Mouse (Mus musculus): Measurements from ENCODE around the gene Nol6. TPM values are rescaled to one million over a fixed set of nuclear protein-coding genes. Genes with fewer than 3 reads are reported as not detected.
A peak's percentile ranks its signal among the peaks of the same experiment; 100 is the strongest.

Gene Nol6
- 34.8 and 36.1 TPM in 2 replicates for polyA plus RNA-seq (2014; fragmentation: Nextera tagmentation; extraction: Ambion mirVana)

GRCm38 (mm10) chr4:41124180-41124951 is at the start of gene Nol6:
Gene Nol6, minus strand, starts transcription at chr4:41124455.
- H3K4me2 ChIP-seq (ENCODE audit: low read depth, low read length): peak within 1 kb of the TSS; percentile 90
- ATAC-seq (ENCODE audit: low read depth): peak; percentile 100
- peak within 1 kb of the TSS; percentile 68 for H3K4me3 ChIP-seq (ENCODE audit: low read depth, low read length)
- H3K4me1 ChIP-seq (ENCODE audit: control insufficient read depth, insufficient read depth, low read length): peaks cover 9% of the 10 kb centered on the region
- 2% methylated on average over 29 of the region's 29 CpGs for WGBS
- H3K9ac ChIP-seq (replicated peaks; ENCODE audit: low read depth, low read length): peak within 1 kb of the TSS; percentile 60; the same call in 1 of the 2 replicates
- peaks cover 22% of the 10 kb centered on the region for H3K36me3 ChIP-seq (ENCODE audit: control insufficient read depth, insufficient read depth, low read length)
- H3K27ac ChIP-seq (ENCODE audit: low read depth, low read length): 0 out of 2 replicates have a peak within 1 kb of the TSS, but pooled peaks have one; percentile 16
- no peaks in the 10 kb centered on the region for H3K27me3 ChIP-seq (ENCODE audit: control insufficient read depth, insufficient read depth, low read length)
- H3K9me3 ChIP-seq (ENCODE audit: control insufficient read depth, low read length): no peaks in the 10 kb centered on the region

DNA sequence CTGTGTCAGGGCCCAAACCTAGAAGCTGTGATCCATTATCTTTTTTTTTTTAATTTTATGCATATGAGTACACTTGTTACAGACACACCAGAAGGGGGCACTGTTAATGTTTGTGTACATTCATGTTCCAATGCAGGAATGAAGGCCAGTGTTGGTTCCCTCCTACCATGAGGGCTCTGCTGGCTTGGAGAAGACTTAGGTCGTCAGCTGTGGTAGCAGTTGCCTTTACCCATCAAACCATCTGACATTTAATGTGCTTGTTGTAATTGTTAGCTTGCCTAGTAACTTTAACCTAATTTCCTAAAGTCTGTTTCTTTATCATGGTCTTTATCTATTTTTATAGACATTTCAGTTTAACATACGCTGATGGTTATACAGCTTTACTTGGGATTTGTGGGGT is 46.7 kb upstream of the Nol6 start:
- Histone ChIP-seq H3K4me3 (ENCODE audit: low read depth, low read length) (no peak overlapping the region), H3K4me1 (ENCODE audit: control insufficient read depth, insufficient read depth, low read length) (0 out of 2 replicates have a peak, but pooled peaks cover 2% of the 10 kb centered on the region), H3K27me3 (ENCODE audit: control insufficient read depth, insufficient read depth, low read length) (no peaks in the 10 kb centered on the region), H3K36me3 (ENCODE audit: control insufficient read depth, insufficient read depth, low read length) (0 out of 2 replicates have a peak, but pooled peaks cover 4% of the 10 kb centered on the region), H3K9ac (replicated peaks; ENCODE audit: low read depth, low read length) (no peak overlapping the region), H3K4me2 (ENCODE audit: low read depth, low read length) (no peak overlapping the region), H3K9me3 (ENCODE audit: control insufficient read depth, low read length) (no peaks in the 10 kb centered on the region), H3K27ac (ENCODE audit: low read depth, low read length) (no peak overlapping the region)
- 89% methylated on average over 2 of the region's 2 CpGs for WGBS
- no peak for ATAC-seq (ENCODE audit: low read depth)

- whole genome bisulfite sequencing: 64% methylated on average over 6 of the region's 6 CpGs
Observed at GRCm38 (mm10) chr4:41165693-41166475, 41.6 kb upstream of the Nol6 start.

GRCm38 (mm10) chr4:41164974-41165373 is 40.7 kb upstream of the Nol6 start:
- no peak overlapping the region; the same call in 1 of the 2 replicates for H3K27ac ChIP-seq (ENCODE audit: low read depth, low read length)
- H3K4me3 ChIP-seq (ENCODE audit: low read depth, low read length): no peak overlapping the region
- no peaks in the 10 kb centered on the region for H3K9me3 ChIP-seq (ENCODE audit: control insufficient read depth, low read length)
- no peak for ATAC-seq (ENCODE audit: low read depth)
- whole genome bisulfite sequencing: 16% methylated on average over 2 of the region's 2 CpGs
- no peak overlapping the region for H3K9ac ChIP-seq (replicated peaks; ENCODE audit: low read depth, low read length)
- H3K4me1 ChIP-seq (ENCODE audit: control insufficient read depth, insufficient read depth, low read length): 0 out of 2 replicates have a peak, but pooled peaks cover 2% of the 10 kb centered on the region
- no peaks in the 10 kb centered on the region for H3K27me3 ChIP-seq (ENCODE audit: control insufficient read depth, insufficient read depth, low read length)
- H3K4me2 ChIP-seq (ENCODE audit: low read depth, low read length): no peak overlapping the region
- no peaks in the 10 kb centered on the region for H3K36me3 ChIP-seq (ENCODE audit: control insufficient read depth, insufficient read depth, low read length)

More at GRCm38 (mm10) chr4:41165693-41166475, 41.6 kb upstream of the Nol6 start:
- Histone ChIP-seq H3K36me3 (ENCODE audit: control insufficient read depth, insufficient read depth, low read length) (no peaks in the 10 kb centered on the region), H3K9ac (replicated peaks; ENCODE audit: low read depth, low read length) (no peak overlapping the region), H3K4me2 (ENCODE audit: low read depth, low read length) (no peak overlapping the region), H3K4me1 (ENCODE audit: control insufficient read depth, insufficient read depth, low read length) (0 out of 2 replicates have a peak, but pooled peaks cover 2% of the 10 kb centered on the region), H3K27me3 (ENCODE audit: control insufficient read depth, insufficient read depth, low read length) (no peaks in the 10 kb centered on the region), H3K27ac (ENCODE audit: low read depth, low read length) (no peak overlapping the region), H3K9me3 (ENCODE audit: control insufficient read depth, low read length) (no peaks in the 10 kb centered on the region), H3K4me3 (ENCODE audit: low read depth, low read length) (no peak overlapping the region)
- peak; percentile 51; the same call in 1 of the 2 replicates for ATAC-seq (ENCODE audit: low read depth)

- H3K4me1 ChIP-seq (ENCODE audit: control insufficient read depth, insufficient read depth, low read length): 0 out of 2 replicates have a peak, but pooled peaks cover under 1% of the 10 kb centered on the region
- no peak for ATAC-seq (ENCODE audit: low read depth)
- no peak overlapping the region for H3K4me3 ChIP-seq (ENCODE audit: low read depth, low read length)
- no peak overlapping the region for H3K4me2 ChIP-seq (ENCODE audit: low read depth, low read length)
- H3K9ac ChIP-seq (replicated peaks; ENCODE audit: low read depth, low read length): no peak overlapping the region
- 96% methylated on average over 3 of the region's 3 CpGs for WGBS
- H3K36me3 ChIP-seq (ENCODE audit: control insufficient read depth, insufficient read depth, low read length): no peaks in the 10 kb centered on the region
- H3K9me3 ChIP-seq (ENCODE audit: control insufficient read depth, low read length): no peaks in the 10 kb centered on the region
- H3K27me3 ChIP-seq (ENCODE audit: control insufficient read depth, insufficient read depth, low read length): no peaks in the 10 kb centered on the region
- H3K27ac ChIP-seq (ENCODE audit: low read depth, low read length): no peak overlapping the region
Observed at GRCm38 (mm10) chr4:41161232-41161631, 37.0 kb upstream of the Nol6 start.

GRCm38 (mm10) chr4:41158251-41158650 is 34.0 kb upstream of the Nol6 start:
- no peak overlapping the region for H3K4me2 ChIP-seq (ENCODE audit: low read depth, low read length)
- H3K4me3 ChIP-seq (ENCODE audit: low read depth, low read length): no peak overlapping the region
- WGBS: 92% methylated on average over 1 of the region's 1 CpGs

GRCm38 (mm10) chr4:41156961-41157360 is 32.7 kb upstream of the Nol6 start:
- Histone ChIP-seq H3K4me3 (ENCODE audit: low read depth, low read length) (no peak overlapping the region), H3K4me1 (ENCODE audit: control insufficient read depth, insufficient read depth, low read length) (no peaks in the 10 kb centered on the region), H3K27ac (ENCODE audit: low read depth, low read length) (no peak overlapping the region), H3K9ac (replicated peaks; ENCODE audit: low read depth, low read length) (no peak overlapping the region), H3K9me3 (ENCODE audit: control insufficient read depth, low read length) (no peaks in the 10 kb centered on the region), H3K36me3 (ENCODE audit: control insufficient read depth, insufficient read depth, low read length) (no peaks in the 10 kb centered on the region), H3K4me2 (ENCODE audit: low read depth, low read length) (no peak overlapping the region), H3K27me3 (ENCODE audit: control insufficient read depth, insufficient read depth, low read length) (no peaks in the 10 kb centered on the region)
- 88% methylated on average over 9 of the region's 9 CpGs for WGBS
- ATAC-seq (ENCODE audit: low read depth): no peak

More at GRCm38 (mm10) chr4:41158251-41158650, 34.0 kb upstream of the Nol6 start:
- Histone ChIP-seq H3K9ac (replicated peaks; ENCODE audit: low read depth, low read length) (no peak overlapping the region), H3K4me1 (ENCODE audit: control insufficient read depth, insufficient read depth, low read length) (no peaks in the 10 kb centered on the region), H3K36me3 (ENCODE audit: control insufficient read depth, insufficient read depth, low read length) (no peaks in the 10 kb centered on the region), H3K27me3 (ENCODE audit: control insufficient read depth, insufficient read depth, low read length) (no peaks in the 10 kb centered on the region), H3K27ac (ENCODE audit: low read depth, low read length) (no peak overlapping the region), H3K9me3 (ENCODE audit: control insufficient read depth, low read length) (no peaks in the 10 kb centered on the region)
- ATAC-seq (ENCODE audit: low read depth): no peak

DNA sequence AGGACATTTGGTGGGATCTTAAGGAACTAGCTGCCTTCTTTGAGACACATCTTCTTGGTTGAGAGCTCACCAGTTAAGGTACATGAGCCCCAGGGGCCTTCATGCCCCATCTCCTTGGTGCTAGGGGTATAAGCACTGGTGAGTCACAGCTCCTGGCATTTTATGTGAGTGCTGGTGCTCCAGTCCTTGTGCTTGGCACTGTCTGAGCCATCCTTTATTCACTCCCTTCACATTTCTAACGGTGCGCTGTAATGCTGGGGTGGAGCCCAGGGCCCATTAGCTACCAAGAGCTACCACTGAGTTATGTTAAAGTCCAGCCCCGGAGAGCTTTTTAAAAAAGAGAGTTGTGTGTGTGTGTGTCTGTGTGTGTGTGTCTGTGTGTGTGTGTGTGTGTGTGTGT is 28.9 kb upstream of the Nol6 start:
- no peak overlapping the region for H3K4me3 ChIP-seq (ENCODE audit: low read depth, low read length)
- H3K9ac ChIP-seq (replicated peaks; ENCODE audit: low read depth, low read length): no peak overlapping the region
- H3K4me2 ChIP-seq (ENCODE audit: low read depth, low read length): no peak overlapping the region
- no peaks in the 10 kb centered on the region for H3K27me3 ChIP-seq (ENCODE audit: control insufficient read depth, insufficient read depth, low read length)
- no peaks in the 10 kb centered on the region for H3K9me3 ChIP-seq (ENCODE audit: control insufficient read depth, low read length)
- WGBS: 58% methylated on average over 3 of the region's 3 CpGs
- no peaks in the 10 kb centered on the region for H3K4me1 ChIP-seq (ENCODE audit: control insufficient read depth, insufficient read depth, low read length)
- no peaks in the 10 kb centered on the region for H3K36me3 ChIP-seq (ENCODE audit: control insufficient read depth, insufficient read depth, low read length)
- no peak overlapping the region for H3K27ac ChIP-seq (ENCODE audit: low read depth, low read length)
- no peak; the same call in 1 of the 2 replicates for ATAC-seq (ENCODE audit: low read depth)

Data from neural tube, embryonic 14.5 days (tissue).